Mouse (Mus musculus): ENCODE data around the gene Gm38394.

Gene Gm38394

GRCm38 (mm10) chr1:133585995-133586537, 75.1 kb downstream of the Gm38394 start:
- no peak for DNase-seq (ENCODE audit: low spot score)

GRCm38 (mm10) chr1:133571293-133571692, 89.8 kb downstream of the Gm38394 start:
- DNase-seq (ENCODE audit: low spot score): peak; percentile 1
